ENCODE assay signal across 8 mouse cellular contexts in genomic region chr3:129970529-129971515, GRCm38 (mm10). TPM values are rescaled to one million over a fixed set of nuclear protein-coding genes. Genes with fewer than 3 reads are reported as not detected.
A peak's percentile ranks its signal among the peaks of the same experiment; 100 is the strongest.
DNase-seq lines count a peak whose midpoint lies in the region; ATAC-seq and TF ChIP-seq lines count a peak whose summit lies in the region.

No protein-coding gene starts in this region.

- no peak overlapping the region for H3K27ac ChIP-seq in spleen, adult 2 months (ENCODE audit: insufficient read depth, low read length)
- H3K27ac ChIP-seq in embryonic fibroblast, embryonic 13.5 days (ENCODE audit: insufficient read depth, low read length): peak overlapping the region; percentile 8; the same call in 1 of the 2 replicates
- 0 out of 2 replicates have a peak overlapping the region, but pooled peaks have one; percentile 32 for H3K27ac ChIP-seq in hindbrain, embryonic 14.5 days
- H3K27ac ChIP-seq in limb, embryonic 13.5 days: peak overlapping the region; percentile 44
- peak overlapping the region; percentile 20; the same call in 1 of the 2 replicates for H3K27ac ChIP-seq in midbrain, embryonic 13.5 days

- no peaks in the 10 kb centered on the region for H3K36me3 ChIP-seq in spleen, adult 2 months (ENCODE audit: control insufficient read depth, insufficient read depth, low read length)
- H3K36me3 ChIP-seq in hindbrain, embryonic 14.5 days (replicated peaks; ENCODE audit: control insufficient read depth, insufficient read depth): no peaks in the 10 kb centered on the region
- no peaks in the 10 kb centered on the region for H3K36me3 ChIP-seq in limb, embryonic 13.5 days
- H3K36me3 ChIP-seq in midbrain, embryonic 13.5 days: no peaks in the 10 kb centered on the region

- TF ChIP-seq CTCF in spleen, adult 2 months (IDR thresholded peaks at IDR 0.05; ENCODE audit: extremely low read depth, insufficient read depth, insufficient read length, insufficient replicate concordance): no peak
- TF ChIP-seq CTCF in embryonic fibroblast, embryonic 13.5 days (IDR thresholded peaks at IDR 0.05; ENCODE audit: borderline replicate concordance, insufficient read depth, low read length): no peak

- TF ChIP-seq POLR2A in spleen, adult 2 months (IDR thresholded peaks at IDR 0.05; ENCODE audit: low read depth, low read length): no peak
- TF ChIP-seq POLR2A in embryonic fibroblast, embryonic 13.5 days (IDR thresholded peaks at IDR 0.05; ENCODE audit: low read depth, low read length): peak; percentile 29; the same call in 1 of the 2 replicates

- H3K4me1 ChIP-seq in spleen, adult 2 months (ENCODE audit: control insufficient read depth, insufficient read depth, insufficient read length): peaks cover 11% of the 10 kb centered on the region
- peaks cover 3% of the 10 kb centered on the region for H3K4me1 ChIP-seq in embryonic fibroblast, embryonic 13.5 days (ENCODE audit: control insufficient read depth, insufficient read depth, low read length)
- peaks cover 10% of the 10 kb centered on the region for H3K4me1 ChIP-seq in hindbrain, embryonic 14.5 days (replicated peaks; ENCODE audit: control insufficient read depth, insufficient read depth, low read length)
- H3K4me1 ChIP-seq in limb, embryonic 13.5 days: peaks cover 21% of the 10 kb centered on the region
- H3K4me1 ChIP-seq in midbrain, embryonic 13.5 days (replicated peaks): peaks cover 21% of the 10 kb centered on the region

- peak overlapping the region; percentile 95 for H3K4me2 ChIP-seq in hindbrain, embryonic 14.5 days (replicated peaks)
- peak overlapping the region; percentile 99 for H3K4me2 ChIP-seq in limb, embryonic 13.5 days (replicated peaks)
- peak overlapping the region; percentile 99 for H3K4me2 ChIP-seq in midbrain, embryonic 13.5 days (replicated peaks)

- 29% methylated on average over 19 of the region's 19 CpGs for WGBS in spleen, adult 2 months
- 22% methylated on average over 19 of the region's 19 CpGs for WGBS in hindbrain, embryonic 14.5 days
- 2% methylated on average over 19 of the region's 19 CpGs for WGBS in limb, embryonic 13.5 days
- WGBS in midbrain, embryonic 13.5 days: 16% methylated on average over 19 of the region's 19 CpGs

- ATAC-seq in hindbrain, embryonic 14.5 days (ENCODE audit: low FRiP score): peak; percentile 82
- ATAC-seq in limb, embryonic 13.5 days (ENCODE audit: low FRiP score, low read depth): peak; percentile 80
- ATAC-seq in midbrain, embryonic 13.5 days: peak; percentile 92

- H3K9me3 ChIP-seq in hindbrain, embryonic 14.5 days (ENCODE audit: control insufficient read depth, low read length): no peaks in the 10 kb centered on the region
- H3K9me3 ChIP-seq in limb, embryonic 13.5 days: no peaks in the 10 kb centered on the region
- no peaks in the 10 kb centered on the region for H3K9me3 ChIP-seq in midbrain, embryonic 13.5 days

- peak overlapping the region; percentile 72; the same call in 1 of the 2 replicates for H3K4me3 ChIP-seq in spleen, adult 2 months (ENCODE audit: extremely low read depth, insufficient read depth, insufficient read length)
- H3K4me3 ChIP-seq in embryonic fibroblast, embryonic 13.5 days (ENCODE audit: insufficient read depth, low read length): peak overlapping the region; percentile 63
- peak overlapping the region; percentile 56 for H3K4me3 ChIP-seq in hindbrain, embryonic 14.5 days (replicated peaks; ENCODE audit: low read length)
- H3K4me3 ChIP-seq in limb, embryonic 13.5 days: peak overlapping the region; percentile 69
- H3K4me3 ChIP-seq in midbrain, embryonic 13.5 days (replicated peaks): peak overlapping the region; percentile 62

- peak overlapping the region; percentile 63; the same call in 1 of the 2 replicates for H3K9ac ChIP-seq in hindbrain, embryonic 14.5 days
- peak overlapping the region; percentile 72 for H3K9ac ChIP-seq in limb, embryonic 13.5 days
- 0 out of 2 replicates have a peak overlapping the region, but pooled peaks have one; percentile 73 for H3K9ac ChIP-seq in midbrain, embryonic 13.5 days (replicated peaks)

- no peak for DNase-seq in spleen, adult 2 months (ENCODE audit: low read depth in 1 of 2, low spot score in 2 of 2)
- no peak for DNase-seq in spleen, adult 18-20 months
- peak; percentile 77 for DNase-seq in hindbrain, embryonic 14.5 days (ENCODE audit: low spot score)
- DNase-seq in urinary bladder, postnatal 25 days (ENCODE audit: low spot score): no peak
- DNase-seq in spleen, postnatal 36 days (ENCODE audit: low spot score in 2 of 2): no peak

- peaks cover 9% of the 10 kb centered on the region for H3K27me3 ChIP-seq in spleen, adult 2 months (ENCODE audit: control insufficient read depth, insufficient read depth, low read length)
- peaks cover 23% of the 10 kb centered on the region for H3K27me3 ChIP-seq in hindbrain, embryonic 14.5 days (ENCODE audit: control insufficient read depth, insufficient read depth, low read length)
- H3K27me3 ChIP-seq in limb, embryonic 13.5 days: peaks cover 16% of the 10 kb centered on the region
- peaks cover 23% of the 10 kb centered on the region for H3K27me3 ChIP-seq in midbrain, embryonic 13.5 days

RNA-seq across cellular contexts. Expression of gene Mcub, which starts 0.8 kb away (rescaled TPM):
- 3.2 and 3.6 TPM in 2 replicates for polyA plus RNA-seq in spleen, adult 2 months (2012; rRNA removed)
- 33.7 and 55.3 TPM in 2 replicates for polyA plus RNA-seq in embryonic fibroblast, embryonic 13.5 days (2011; ENCODE audit: insufficient read length, low read depth, missing spikeins)
- 5.2 and 5.4 TPM in 2 replicates for polyA plus RNA-seq in hindbrain, embryonic 14.5 days (2014; fragmentation: Nextera tagmentation; extraction: Ambion mirVana)
- polyA plus RNA-seq in limb, embryonic 13.5 days (2015; fragmentation: Nextera tagmentation; extraction: Ambion mirVana): 6.9 and 8.3 TPM in 2 replicates
- 3.9 TPM in 2 replicates for polyA plus RNA-seq in midbrain, embryonic 13.5 days (2015; fragmentation: Nextera tagmentation; extraction: Ambion mirVana)
